Mouse (Mus musculus) erythroblast, embryonic 14.5 days (primary cell): Measurements from ENCODE around the gene Cntd1.

ENCODE experiments used
- GATA1 ChIP-seq: IDR thresholded peaks from 2 replicates; pipeline ENCODE4 v1.6.1; 2012; ENCODE audit warnings: low read length, inconsistent platforms, mixed read lengths
- TAL1 ChIP-seq: IDR thresholded peaks from 3 replicates; pipeline ENCODE4 v1.6.1; 2012; ENCODE audit warnings: low read length, inconsistent platforms, mixed read lengths

DNA sequence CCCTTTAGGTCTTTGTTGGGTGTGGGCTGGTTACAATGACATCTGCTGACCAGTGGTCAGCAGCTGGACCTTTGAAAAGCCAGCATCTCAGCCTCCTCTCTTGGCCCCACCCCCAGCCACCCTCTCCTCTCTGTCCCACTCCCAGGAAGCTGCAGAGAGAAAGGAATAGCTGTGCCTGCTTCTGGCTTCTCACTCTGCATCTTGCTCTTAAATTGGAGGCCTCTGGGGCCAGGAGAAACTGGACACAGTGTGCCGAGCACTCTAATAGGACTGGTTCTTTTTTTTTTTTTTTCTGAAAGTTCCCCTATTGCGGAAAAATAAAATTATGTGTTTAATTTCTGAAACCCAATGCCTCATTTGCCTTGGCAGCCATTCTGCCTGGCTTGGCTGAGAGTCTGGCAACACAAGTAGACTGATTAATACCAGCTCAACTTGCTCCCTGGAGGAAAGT, 48.7 kb upstream of the Cntd1 start:
- TF ChIP-seq TAL1 (no peak), GATA1 (no peak)
